Mouse (Mus musculus): Measurements from ENCODE around the gene Id1.

DNA sequence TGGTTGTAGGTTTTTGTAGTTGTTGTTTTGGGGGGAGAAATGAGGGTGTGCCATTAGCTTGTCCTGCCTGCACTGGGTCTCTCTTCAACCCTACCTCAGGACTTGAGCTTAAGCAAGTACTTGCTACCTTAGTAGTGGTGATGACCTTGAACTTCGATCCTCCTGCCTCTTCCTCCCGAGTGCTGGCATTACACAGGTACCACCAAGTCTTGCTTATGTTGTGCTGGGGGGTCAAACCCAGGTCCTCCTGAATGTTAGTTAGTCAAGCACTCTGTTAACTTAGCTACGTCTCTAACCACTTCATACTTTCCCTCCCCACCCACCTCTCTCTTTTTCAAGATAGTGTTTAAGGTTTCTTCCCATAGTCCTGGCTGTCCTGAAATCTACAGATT lies 11.7 kb upstream of the Id1 start:
- no peak for TF ChIP-seq GATA1 (IDR thresholded peaks at IDR 0.05; ENCODE audit: low read length)
- no peak for TF ChIP-seq TAL1 (IDR thresholded peaks at IDR 0.05; ENCODE audit: low read length)

Data from erythroblast, embryonic 14.5 days (primary cell).